Mouse (Mus musculus): ENCODE results near the gene Gadd45b.

DNA sequence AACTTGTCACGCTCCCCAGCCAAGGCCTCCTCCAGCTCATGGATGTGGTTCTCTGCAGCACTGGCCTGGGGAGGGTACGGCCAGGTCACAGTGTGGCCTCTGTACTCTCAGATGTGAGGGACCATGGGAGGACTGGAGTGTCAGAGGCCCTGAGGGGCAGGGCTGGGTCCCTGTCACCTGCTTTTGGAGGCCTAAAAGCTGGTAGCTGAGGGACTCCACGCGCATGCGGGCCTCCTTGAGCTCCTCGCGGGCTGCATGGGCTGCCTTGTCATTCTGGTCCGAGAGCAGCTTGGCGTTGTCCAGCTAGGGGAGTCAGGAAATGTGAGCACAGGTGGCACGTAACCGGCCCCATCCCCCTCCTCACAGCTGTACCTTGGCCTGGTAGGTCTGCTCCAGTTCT is 25.2 kb upstream of the Gadd45b start:
- TF ChIP-seq GATA1 (IDR thresholded peaks at IDR 0.05; ENCODE audit: borderline replicate concordance, low read length), result no peak
- TF ChIP-seq FLI1 (IDR thresholded peaks at IDR 0.05; ENCODE audit: low read length), result no peak
